Mouse (Mus musculus): ENCODE measurements around the gene Siah2. TPM values are rescaled to one million over a fixed set of nuclear protein-coding genes. Genes with fewer than 3 reads are reported as not detected.

Siah2 gene
- polyA plus RNA-seq, 1 experiment from 2014 or later, result 6.9 TPM

GRCm38 (mm10) chr3:58680943-58681637 lies 11.1 kb downstream of the Siah2 start:
- ATAC-seq (no peak), DNase-seq (ENCODE audit: low spot score) (no peak)
- Histone ChIP-seq H3K4me2 (ENCODE audit: low read length) (no peak overlapping the region), H3K9ac (ENCODE audit: low read length) (no peak overlapping the region), H3K4me1 (ENCODE audit: control insufficient read depth, insufficient read depth, low read length) (peaks cover 4% of the 10 kb centered on the region; the same call in 1 of the 2 replicates), H3K27ac (ENCODE audit: low read depth, low read length) (no peak overlapping the region), H3K36me3 (ENCODE audit: control insufficient read depth, insufficient read depth, low read length) (no peaks in the 10 kb centered on the region), H3K9me3 (replicated peaks; ENCODE audit: control insufficient read depth, low read length) (no peaks in the 10 kb centered on the region), H3K27me3 (replicated peaks; ENCODE audit: control insufficient read depth, insufficient read depth, low read length) (no peaks in the 10 kb centered on the region), H3K4me3 (ENCODE audit: low read depth, low read length) (no peak overlapping the region)
- 89% methylated on average over 7 of the region's 7 CpGs for WGBS

GRCm38 (mm10) chr3:58679996-58680395 lies 12.2 kb downstream of the Siah2 start:
- no peak overlapping the region for H3K4me2 ChIP-seq (ENCODE audit: low read length)
- H3K9ac ChIP-seq (ENCODE audit: low read length), result no peak overlapping the region
- no peak overlapping the region for H3K4me3 ChIP-seq (ENCODE audit: low read depth, low read length)
- no peak overlapping the region for H3K27ac ChIP-seq (ENCODE audit: low read depth, low read length)
- WGBS, result 58% methylated on average over 4 of the region's 4 CpGs
- H3K27me3 ChIP-seq (replicated peaks; ENCODE audit: control insufficient read depth, insufficient read depth, low read length), result no peaks in the 10 kb centered on the region
- no peak for ATAC-seq
- DNase-seq (ENCODE audit: low spot score), result no peak
- H3K36me3 ChIP-seq (ENCODE audit: control insufficient read depth, insufficient read depth, low read length), result peaks cover 8% of the 10 kb centered on the region; the same call in 1 of the 2 replicates
- peaks cover 4% of the 10 kb centered on the region; the same call in 1 of the 2 replicates for H3K4me1 ChIP-seq (ENCODE audit: control insufficient read depth, insufficient read depth, low read length)
- no peaks in the 10 kb centered on the region for H3K9me3 ChIP-seq (replicated peaks; ENCODE audit: control insufficient read depth, low read length)

GRCm38 (mm10) chr3:58678905-58679304 lies 13.3 kb downstream of the Siah2 start:
- Histone ChIP-seq H3K27me3 (replicated peaks; ENCODE audit: control insufficient read depth, insufficient read depth, low read length) (no peaks in the 10 kb centered on the region), H3K36me3 (ENCODE audit: control insufficient read depth, insufficient read depth, low read length) (peaks cover 10% of the 10 kb centered on the region; the same call in 1 of the 2 replicates), H3K4me3 (ENCODE audit: low read depth, low read length) (no peak overlapping the region), H3K9ac (ENCODE audit: low read length) (no peak overlapping the region), H3K4me1 (ENCODE audit: control insufficient read depth, insufficient read depth, low read length) (peaks cover 4% of the 10 kb centered on the region; the same call in 1 of the 2 replicates), H3K9me3 (replicated peaks; ENCODE audit: control insufficient read depth, low read length) (no peaks in the 10 kb centered on the region), H3K4me2 (ENCODE audit: low read length) (no peak overlapping the region), H3K27ac (ENCODE audit: low read depth, low read length) (no peak overlapping the region)
- WGBS, result 55% methylated on average over 2 of the region's 2 CpGs
- DNase-seq (ENCODE audit: low spot score) (no peak), ATAC-seq (no peak)

- Histone ChIP-seq H3K9ac (ENCODE audit: low read length) (no peak overlapping the region), H3K4me2 (ENCODE audit: low read length) (no peak overlapping the region), H3K4me1 (ENCODE audit: control insufficient read depth, insufficient read depth, low read length) (peaks cover 4% of the 10 kb centered on the region; the same call in 1 of the 2 replicates), H3K36me3 (ENCODE audit: control insufficient read depth, insufficient read depth, low read length) (peaks cover 10% of the 10 kb centered on the region; the same call in 1 of the 2 replicates), H3K4me3 (ENCODE audit: low read depth, low read length) (no peak overlapping the region), H3K27me3 (replicated peaks; ENCODE audit: control insufficient read depth, insufficient read depth, low read length) (no peaks in the 10 kb centered on the region), H3K9me3 (replicated peaks; ENCODE audit: control insufficient read depth, low read length) (no peaks in the 10 kb centered on the region), H3K27ac (ENCODE audit: low read depth, low read length) (no peak overlapping the region)
- 64% methylated on average over 8 of the region's 8 CpGs for WGBS
- no peak for ATAC-seq
- no peak for DNase-seq (ENCODE audit: low spot score)
These were observed 13.8 kb downstream of the Siah2 start for GRCm38 (mm10) chr3:58678384-58678783.

- no peak overlapping the region for H3K4me3 ChIP-seq (ENCODE audit: low read depth, low read length)
- peaks cover 10% of the 10 kb centered on the region; the same call in 1 of the 2 replicates for H3K36me3 ChIP-seq (ENCODE audit: control insufficient read depth, insufficient read depth, low read length)
- ATAC-seq, result no peak
- no peak for DNase-seq (ENCODE audit: low spot score)
- H3K9ac ChIP-seq (ENCODE audit: low read length), result no peak overlapping the region
- no peaks in the 10 kb centered on the region for H3K27me3 ChIP-seq (replicated peaks; ENCODE audit: control insufficient read depth, insufficient read depth, low read length)
- peaks cover 4% of the 10 kb centered on the region; the same call in 1 of the 2 replicates for H3K4me1 ChIP-seq (ENCODE audit: control insufficient read depth, insufficient read depth, low read length)
- H3K27ac ChIP-seq (ENCODE audit: low read depth, low read length), result no peak overlapping the region
- 57% methylated on average over 3 of the region's 3 CpGs for WGBS
- H3K9me3 ChIP-seq (replicated peaks; ENCODE audit: control insufficient read depth, low read length), result no peaks in the 10 kb centered on the region
- no peak overlapping the region for H3K4me2 ChIP-seq (ENCODE audit: low read length)
These were observed 14.6 kb downstream of the Siah2 start for GRCm38 (mm10) chr3:58677615-58678014.

GRCm38 (mm10) chr3:58673295-58673694 lies 18.9 kb downstream of the Siah2 start:
- Histone ChIP-seq H3K9ac (ENCODE audit: low read length) (no peak overlapping the region), H3K27me3 (replicated peaks; ENCODE audit: control insufficient read depth, insufficient read depth, low read length) (no peaks in the 10 kb centered on the region), H3K9me3 (replicated peaks; ENCODE audit: control insufficient read depth, low read length) (no peaks in the 10 kb centered on the region), H3K27ac (ENCODE audit: low read depth, low read length) (no peak overlapping the region), H3K4me3 (ENCODE audit: low read depth, low read length) (no peak overlapping the region), H3K4me2 (ENCODE audit: low read length) (no peak overlapping the region), H3K4me1 (ENCODE audit: control insufficient read depth, insufficient read depth, low read length) (no peaks in the 10 kb centered on the region), H3K36me3 (ENCODE audit: control insufficient read depth, insufficient read depth, low read length) (peaks cover 10% of the 10 kb centered on the region; the same call in 1 of the 2 replicates)
- WGBS, result 92% methylated on average over 5 of the region's 5 CpGs
- no peak for ATAC-seq
- no peak for DNase-seq (ENCODE audit: low spot score)

- H3K4me1 ChIP-seq (ENCODE audit: control insufficient read depth, insufficient read depth, low read length), result no peaks in the 10 kb centered on the region
- ATAC-seq (no peak), DNase-seq (ENCODE audit: low spot score) (no peak)
- no peaks in the 10 kb centered on the region for H3K9me3 ChIP-seq (replicated peaks; ENCODE audit: control insufficient read depth, low read length)
- H3K27ac ChIP-seq (ENCODE audit: low read depth, low read length), result no peak overlapping the region
- H3K27me3 ChIP-seq (replicated peaks; ENCODE audit: control insufficient read depth, insufficient read depth, low read length), result no peaks in the 10 kb centered on the region
- H3K4me2 ChIP-seq (ENCODE audit: low read length), result no peak overlapping the region
- 79% methylated on average over 4 of the region's 4 CpGs for WGBS
- H3K36me3 ChIP-seq (ENCODE audit: control insufficient read depth, insufficient read depth, low read length), result peaks cover 10% of the 10 kb centered on the region; the same call in 1 of the 2 replicates
- no peak overlapping the region for H3K4me3 ChIP-seq (ENCODE audit: low read depth, low read length)
- H3K9ac ChIP-seq (ENCODE audit: low read length), result no peak overlapping the region
These were observed 19.6 kb downstream of the Siah2 start for GRCm38 (mm10) chr3:58672481-58673183.

GRCm38 (mm10) chr3:58671616-58672250 lies 20.5 kb downstream of the Siah2 start:
- Histone ChIP-seq H3K4me1 (ENCODE audit: control insufficient read depth, insufficient read depth, low read length) (no peaks in the 10 kb centered on the region), H3K9me3 (replicated peaks; ENCODE audit: control insufficient read depth, low read length) (no peaks in the 10 kb centered on the region), H3K27me3 (replicated peaks; ENCODE audit: control insufficient read depth, insufficient read depth, low read length) (no peaks in the 10 kb centered on the region), H3K36me3 (ENCODE audit: control insufficient read depth, insufficient read depth, low read length) (peaks cover 10% of the 10 kb centered on the region; the same call in 1 of the 2 replicates), H3K4me3 (ENCODE audit: low read depth, low read length) (no peak overlapping the region), H3K4me2 (ENCODE audit: low read length) (no peak overlapping the region), H3K27ac (ENCODE audit: low read depth, low read length) (no peak overlapping the region), H3K9ac (ENCODE audit: low read length) (no peak overlapping the region)
- DNase-seq (ENCODE audit: low spot score), result no peak
- WGBS, result 75% methylated on average over 6 of the region's 6 CpGs
- ATAC-seq, result no peak
